Mouse (Mus musculus) CH12.LX (cell line): ENCODE measurements around the gene Metap1.

Experiments used
- CTCF ChIP-seq, 2 experiments: IDR thresholded peaks in 1 of 2; conservative IDR thresholded peaks in 1 of 2; 2 replicates each; pipeline ENCODE4 v1.5.1; 2011 to 2012; ENCODE audit warnings: low read depth in 2 of 2, low read length in 2 of 2, improper control_type of control experiment in 1 of 2, inconsistent platforms in 1 of 2, mild to moderate bottlenecking in 1 of 2, moderate library complexity in 1 of 2
- JUND ChIP-seq: conservative IDR thresholded peaks from 2 replicates; pipeline ENCODE4 v1.6.1; 2011; ENCODE audit warnings: low read depth, low read length, improper control_type of control experiment
- POLR2A ChIP-seq: IDR thresholded peaks from 2 replicates; pipeline ENCODE4 v1.6.1; 2011; ENCODE audit warnings: low read depth, mild to moderate bottlenecking, improper control_type of control experiment, low read length

- TF ChIP-seq CTCF (conservative IDR thresholded peaks at IDR 0.05 in 1 of 2, IDR thresholded peaks at IDR 0.05 in 1 of 2; ENCODE audit: low read depth in 2 of 2, low read length in 2 of 2) (no peak), JUND (no peak), POLR2A (no peak)
Observed at GRCm38 (mm10) chr3:138424247-138424646, 65.1 kb downstream of the Metap1 start.
